ENCODE assay signal across 12 mouse cellular contexts in genomic region chr1:23351756-23352155, GRCm38 (mm10). TPM values are rescaled to one million over a fixed set of nuclear protein-coding genes. Genes with fewer than 3 reads are reported as not detected.
A peak's percentile ranks its signal among the peaks of the same experiment; 100 is the strongest.
DNase-seq lines count a peak whose midpoint lies in the region; ATAC-seq lines count a peak whose summit lies in the region.
"Had no signal": no experiment of that assay in that cellular context is flagged by ENCODE, and none has a peak within 500 bp of the region (broad histone marks: within the 10 kb centered on the region; RNA-seq: fewer than 3 reads in every experiment).

No protein-coding gene starts in this region.

- H3K9ac ChIP-seq in hindbrain, embryonic 15.5 days: no peak overlapping the region
- H3K9ac ChIP-seq: lung, embryonic 15.5 days had no signal

- H3K4me2 ChIP-seq in hindbrain, embryonic 15.5 days: no peak overlapping the region
- H3K4me2 ChIP-seq: lung, embryonic 15.5 days had no signal

- peak; percentile 79 for ATAC-seq in hindbrain, embryonic 15.5 days (ENCODE audit: low FRiP score, low read depth)
- ATAC-seq: CD4-positive, CD25-positive, alpha-beta regulatory T cell, adult 4 months had no signal

- no peak overlapping the region for H3K4me3 ChIP-seq in hindbrain, embryonic 15.5 days
- no peak overlapping the region for H3K4me3 ChIP-seq in hindbrain, embryonic 10.5 days
- H3K4me3 ChIP-seq: lung, embryonic 15.5 days had no signal

- no peak overlapping the region for H3K27ac ChIP-seq in hindbrain, embryonic 15.5 days (replicated peaks)
- H3K27ac ChIP-seq in hindbrain, embryonic 10.5 days: no peak overlapping the region
- H3K27ac ChIP-seq: lung, embryonic 15.5 days had no signal

- no peaks in the 10 kb centered on the region for H3K36me3 ChIP-seq in hindbrain, embryonic 15.5 days
- no peaks in the 10 kb centered on the region for H3K36me3 ChIP-seq in hindbrain, embryonic 10.5 days
- H3K36me3 ChIP-seq: lung, embryonic 15.5 days had no signal

- no peaks in the 10 kb centered on the region for H3K4me1 ChIP-seq in hindbrain, embryonic 15.5 days (replicated peaks)
- H3K4me1 ChIP-seq in hindbrain, embryonic 10.5 days (replicated peaks): no peaks in the 10 kb centered on the region
- H3K4me1 ChIP-seq: lung, embryonic 15.5 days had no signal

- no peak for DNase-seq in hindbrain, embryonic 10.5 days (ENCODE audit: low spot score)
- peak; percentile 34 for DNase-seq in brain, adult 2 months (ENCODE audit: low read depth, low spot score)
- peak; percentile 63 for DNase-seq in cerebellum, adult 11-12 months
- DNase-seq in fat pad, adult 2 months (ENCODE audit: extremely low read depth, low read depth, low spot score): peak; percentile 36
- DNase-seq in right cerebral cortex, postnatal 4 days: no peak
- DNase-seq in ovary, postnatal 14 days (ENCODE audit: low spot score): no peak
- DNase-seq: adrenal gland, postnatal 36 days; liver; right cerebral cortex, postnatal 14 days had no signal

- no peaks in the 10 kb centered on the region for H3K9me3 ChIP-seq in hindbrain, embryonic 15.5 days
- H3K9me3 ChIP-seq in hindbrain, embryonic 10.5 days: no peaks in the 10 kb centered on the region
- H3K9me3 ChIP-seq: lung, embryonic 15.5 days had no signal

- 78% methylated on average over 4 of the region's 4 CpGs for WGBS in hindbrain, embryonic 15.5 days
- 89% methylated on average over 4 of the region's 4 CpGs for WGBS in hindbrain, embryonic 10.5 days

- no peaks in the 10 kb centered on the region for H3K27me3 ChIP-seq in hindbrain, embryonic 15.5 days
- H3K27me3 ChIP-seq in hindbrain, embryonic 10.5 days (ENCODE audit: insufficient read depth, poor library complexity, severe bottlenecking): no peaks in the 10 kb centered on the region
- H3K27me3 ChIP-seq: lung, embryonic 15.5 days had no signal

RNA-seq across cellular contexts. Expression of gene Ogfrl1, which starts 45.8 kb away (rescaled TPM):
- 15.3 and 17.6 TPM in 2 replicates for polyA plus RNA-seq in hindbrain, embryonic 15.5 days (2015; fragmentation: Nextera tagmentation; extraction: Ambion mirVana)
- 3.4 and 6.5 TPM in 2 replicates for polyA plus RNA-seq in hindbrain, embryonic 10.5 days (2016; fragmentation: Nextera tagmentation; extraction: Ambion mirVana)

Comparison
In these comparisons a context has a peak if more than half of its experiments do, and no peak if none do; other contexts are left out.
1. DNase-seq: peak in brain, adult 2 months (single experiment), cerebellum, adult 11-12 months (single experiment) and fat pad, adult 2 months (single experiment); none in hindbrain, embryonic 10.5 days (single experiment), right cerebral cortex, postnatal 4 days (single experiment) and ovary, postnatal 14 days (single experiment).